Mouse (Mus musculus) midbrain, embryonic 14.5 days (tissue): ENCODE results near the gene Itk. TPM values are rescaled to one million over a fixed set of nuclear protein-coding genes. Genes with fewer than 3 reads are reported as not detected.

Experiments used
- ATAC-seq: fragments of 200-750 bp; cut with Nextera tagmentation; 2 replicates; pipeline ENCODE4 v1.8.0; 2017; ENCODE audit warnings: moderate number of reproducible peaks, moderate library complexity; ENCODE audit not compliant: low FRiP score, low TSS enrichment
- DNase-seq: peaks from one replicate; pipeline ENCODE4 v3.0.0-alpha.2; 2015
- H3K27ac ChIP-seq: fragments of 300-500 bp; sonication (generic); replicated peaks from 2 replicates; pipeline ENCODE4 v1.5.1; 2014; ENCODE audit warnings: mild to moderate bottlenecking, low read depth, low read length, moderate library complexity
- H3K27me3 ChIP-seq: fragments of 300-500 bp; sonication (generic); 2 replicates; pipeline ENCODE4 v1.6.1; 2014; ENCODE audit warnings: low read length, control low read depth, mixed read lengths; ENCODE audit not compliant: control insufficient read depth, insufficient read depth
- H3K36me3 ChIP-seq: fragments of 300-500 bp; sonication (generic); 2 replicates; pipeline ENCODE4 v1.6.1; 2014; ENCODE audit warnings: low read length, control low read depth; ENCODE audit not compliant: control insufficient read depth, insufficient read depth
- H3K4me1 ChIP-seq: fragments of 300-500 bp; sonication (generic); 2 replicates; pipeline ENCODE4 v1.6.1; 2014; ENCODE audit warnings: mild to moderate bottlenecking, antibody characterized with exemption, low read length, control low read depth; ENCODE audit not compliant: control insufficient read depth, insufficient read depth
- H3K4me2 ChIP-seq: fragments of 300-500 bp; sonication (generic); 2 replicates; pipeline ENCODE4 v1.6.1; 2014; ENCODE audit warnings: mild to moderate bottlenecking, low read length, moderate library complexity
- H3K4me3 ChIP-seq: fragments of 300-500 bp; sonication (generic); replicated peaks from 2 replicates; pipeline ENCODE4 v1.5.1; 2014; ENCODE audit warnings: low read depth, low read length
- H3K9ac ChIP-seq: fragments of 300-500 bp; sonication (generic); replicated peaks from 2 replicates; pipeline ENCODE4 v1.6.1; 2014; ENCODE audit warnings: mild to moderate bottlenecking, low read length, moderate library complexity
- H3K9me3 ChIP-seq: fragments of 300-500 bp; sonication (generic); 2 replicates; pipeline ENCODE4 v1.6.1; 2016; ENCODE audit warnings: low read length, control low read depth, mixed read lengths; ENCODE audit not compliant: control insufficient read depth
- WGBS: fragments of 180-500 bp; shearing (Covaris S2); extraction: QIAGEN DNeasy Blood & Tissue Kit; methylation state at CpG from one replicate; pipeline ENCODE4 v1.1.7; 2014; 5-methylcytosine and 5-hydroxymethylcytosine counted together
- polyA plus RNA-seq: library from polyadenylated mRNA; unstranded; fragments of >200 nt; fragmentation: Nextera tagmentation; extraction: Ambion mirVana; gene quantifications from 2 replicates; pipeline ENCODE4 v1.2.1, GENCODE M21; 2014

Gene Itk
- polyA plus RNA-seq, 1 experiment from 2014 or later: not detected

DNA sequence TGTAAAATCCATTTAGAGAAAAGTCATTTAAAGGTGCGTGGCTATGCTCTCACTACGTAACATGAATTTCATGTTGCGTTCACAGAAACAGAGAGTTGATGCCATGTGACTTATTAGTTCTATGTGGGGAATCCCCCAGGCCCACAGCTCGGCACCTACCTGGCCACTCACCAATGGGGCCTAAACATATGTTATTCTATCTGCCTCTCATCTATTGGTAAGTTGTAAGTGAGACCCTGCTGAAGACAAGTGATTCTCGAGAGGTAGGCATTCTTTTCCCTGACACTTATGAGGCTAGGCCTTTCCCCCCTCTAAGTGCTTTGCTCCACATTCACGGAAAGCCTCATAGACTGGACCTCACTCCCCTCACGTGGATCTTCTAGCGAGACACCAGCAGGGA lies 2.8 kb downstream of the Itk start:
- no peak for ATAC-seq

DNA sequence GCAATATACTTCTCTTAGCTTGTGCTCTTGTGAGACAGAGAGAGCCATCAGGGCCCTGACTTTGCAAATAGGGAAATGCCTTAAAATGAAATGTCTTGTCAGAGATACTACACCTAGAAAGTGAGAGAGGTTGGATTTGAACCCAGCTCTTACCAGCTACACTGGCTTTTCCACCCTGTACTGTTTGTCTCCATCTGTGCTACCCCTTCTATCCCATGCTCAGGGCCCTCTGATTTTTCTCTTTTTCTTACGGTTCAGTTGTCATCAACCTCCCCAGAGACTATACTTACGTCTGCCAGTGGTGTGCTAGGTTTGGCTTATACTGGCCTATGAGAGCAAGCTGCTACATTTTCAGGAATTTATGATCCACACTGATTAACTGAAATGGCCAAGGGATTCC lies 4.4 kb downstream of the Itk start:
- no peaks in the 10 kb centered on the region for H3K27me3 ChIP-seq
- no peaks in the 10 kb centered on the region for H3K9me3 ChIP-seq
- no peak overlapping the region for H3K4me3 ChIP-seq
- ATAC-seq (no peak), DNase-seq (no peak)
- H3K36me3 ChIP-seq: no peaks in the 10 kb centered on the region
- no peak overlapping the region for H3K4me2 ChIP-seq
- H3K27ac ChIP-seq: no peak overlapping the region
- no peak overlapping the region for H3K9ac ChIP-seq
- 73% methylated on average over 2 of the region's 2 CpGs for WGBS
- H3K4me1 ChIP-seq: no peaks in the 10 kb centered on the region

More for the DNA sequence above, 2.8 kb downstream of the Itk start:
- DNase-seq: no peak
- H3K27ac ChIP-seq: no peak overlapping the region
- H3K4me2 ChIP-seq: no peak overlapping the region
- no peaks in the 10 kb centered on the region for H3K27me3 ChIP-seq
- no peaks in the 10 kb centered on the region for H3K4me1 ChIP-seq
- no peak overlapping the region for H3K4me3 ChIP-seq
- no peaks in the 10 kb centered on the region for H3K9me3 ChIP-seq
- no peaks in the 10 kb centered on the region for H3K36me3 ChIP-seq
- no peak overlapping the region for H3K9ac ChIP-seq
- WGBS: 92% methylated on average over 8 of the region's 8 CpGs

GRCm38 (mm10) chr11:46382466-46382865 lies 6.8 kb downstream of the Itk start:
- ATAC-seq: no peak

DNA sequence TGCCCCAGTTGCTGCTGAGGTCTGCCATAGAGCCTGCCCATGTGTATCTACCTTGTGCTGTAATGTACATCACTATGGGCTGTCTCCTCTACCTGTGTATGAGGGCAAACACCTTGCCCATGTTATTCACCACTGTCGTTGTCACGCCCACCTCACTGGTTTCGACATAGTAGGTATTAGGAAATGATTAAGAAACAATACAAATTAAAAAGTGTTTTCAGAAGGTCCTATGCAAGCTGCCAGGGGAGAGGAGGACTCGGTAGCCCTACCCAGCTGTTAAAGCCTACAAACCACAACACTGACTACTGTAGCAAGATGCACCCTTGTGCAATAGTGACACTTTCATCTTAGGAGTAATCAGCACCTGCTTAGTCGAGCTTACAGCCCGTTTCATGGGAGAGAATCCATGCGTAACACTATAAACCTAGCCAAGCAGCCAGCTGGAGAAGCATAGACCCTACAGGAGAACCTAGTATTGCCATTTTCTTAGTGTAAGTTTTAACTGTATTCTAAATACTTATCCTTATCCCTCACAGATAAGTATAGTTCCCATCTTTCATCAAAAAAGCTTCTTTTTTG lies 9.1 kb downstream of the Itk start:
- H3K9ac ChIP-seq: no peak overlapping the region
- DNase-seq (no peak), ATAC-seq (no peak)
- 92% methylated on average over 7 of the region's 7 CpGs for WGBS
- H3K4me1 ChIP-seq: no peaks in the 10 kb centered on the region
- no peak overlapping the region for H3K27ac ChIP-seq
- H3K27me3 ChIP-seq: no peaks in the 10 kb centered on the region
- H3K4me3 ChIP-seq: no peak overlapping the region
- no peak overlapping the region for H3K4me2 ChIP-seq
- no peaks in the 10 kb centered on the region for H3K9me3 ChIP-seq
- H3K36me3 ChIP-seq: no peaks in the 10 kb centered on the region

More at GRCm38 (mm10) chr11:46382466-46382865, 6.8 kb downstream of the Itk start:
- Histone ChIP-seq H3K4me2 (no peak overlapping the region), H3K9ac (no peak overlapping the region), H3K9me3 (no peaks in the 10 kb centered on the region), H3K27me3 (no peaks in the 10 kb centered on the region), H3K36me3 (no peaks in the 10 kb centered on the region), H3K4me3 (no peak overlapping the region), H3K27ac (no peak overlapping the region), H3K4me1 (no peaks in the 10 kb centered on the region)
- WGBS: 92% methylated on average over 4 of the region's 4 CpGs
- no peak for DNase-seq

DNA sequence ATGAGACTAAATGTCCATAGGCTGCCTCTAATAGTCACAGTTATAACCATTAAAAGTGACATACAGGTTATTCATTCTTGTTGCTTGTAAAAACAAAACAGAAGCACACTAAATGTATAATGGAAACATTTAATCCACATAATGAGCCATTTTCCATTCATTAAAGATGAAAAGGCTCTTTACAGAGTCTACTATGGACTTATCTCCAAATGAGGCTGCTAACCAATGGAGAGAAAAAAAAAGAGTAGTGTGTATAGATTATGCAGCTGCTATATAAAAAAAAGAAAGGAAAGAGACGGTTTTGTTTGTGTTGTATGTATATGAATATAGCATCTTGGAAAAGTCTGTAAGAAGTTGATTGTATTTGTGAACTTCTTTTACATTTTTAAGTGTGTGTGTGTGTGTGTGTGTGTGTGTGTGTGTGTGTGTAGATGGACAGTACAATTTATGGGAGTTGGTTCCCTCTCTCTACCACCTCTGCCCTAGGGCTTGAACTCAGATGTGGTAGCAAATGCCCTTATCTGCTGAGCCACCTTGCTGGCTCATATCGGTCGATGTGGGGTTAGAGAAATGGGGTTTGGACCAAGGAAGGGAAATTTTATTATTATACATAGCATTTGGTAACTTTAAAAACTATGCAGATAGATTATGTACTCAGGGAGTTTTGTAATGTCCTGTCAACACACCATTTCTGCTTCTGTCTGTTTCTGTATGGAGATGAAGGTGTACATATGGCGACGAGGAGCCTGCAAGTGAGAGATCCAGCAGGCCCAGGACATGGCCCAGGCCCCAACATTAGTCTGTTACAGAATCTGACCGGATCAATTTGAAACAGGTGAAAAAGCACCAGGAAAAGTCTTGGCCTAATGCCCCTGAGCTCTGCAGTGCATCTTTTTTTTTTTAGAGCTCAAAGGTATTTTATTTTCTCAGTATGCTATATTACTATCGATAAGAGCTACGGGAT lies 11.2 kb downstream of the Itk start:
- DNase-seq: no peak
- 93% methylated on average over 8 of the region's 8 CpGs for WGBS
- Histone ChIP-seq H3K36me3 (no peaks in the 10 kb centered on the region), H3K27me3 (no peaks in the 10 kb centered on the region), H3K4me2 (no peak overlapping the region), H3K9me3 (no peaks in the 10 kb centered on the region), H3K9ac (no peak overlapping the region), H3K4me1 (no peaks in the 10 kb centered on the region), H3K27ac (no peak overlapping the region), H3K4me3 (no peak overlapping the region)
- no peak for ATAC-seq

- no peak for DNase-seq
Measured at GRCm38 (mm10) chr11:46377316-46377715, 12.0 kb downstream of the Itk start.

GRCm38 (mm10) chr11:46375015-46375414 lies 14.3 kb downstream of the Itk start:
- Histone ChIP-seq H3K4me2 (no peak overlapping the region), H3K9ac (no peak overlapping the region), H3K27me3 (no peaks in the 10 kb centered on the region), H3K4me1 (no peaks in the 10 kb centered on the region), H3K9me3 (no peaks in the 10 kb centered on the region), H3K27ac (no peak overlapping the region), H3K4me3 (no peak overlapping the region), H3K36me3 (no peaks in the 10 kb centered on the region)
- DNase-seq (no peak), ATAC-seq (no peak)
- 83% methylated on average over 8 of the region's 8 CpGs for WGBS

More at GRCm38 (mm10) chr11:46377316-46377715, 12.0 kb downstream of the Itk start:
- Histone ChIP-seq H3K27me3 (no peaks in the 10 kb centered on the region), H3K4me3 (no peak overlapping the region), H3K9ac (no peak overlapping the region), H3K4me2 (no peak overlapping the region), H3K36me3 (no peaks in the 10 kb centered on the region), H3K4me1 (no peaks in the 10 kb centered on the region), H3K9me3 (no peaks in the 10 kb centered on the region), H3K27ac (no peak overlapping the region)
- no peak for ATAC-seq
- WGBS: 88% methylated on average over 1 of the region's 1 CpGs

DNA sequence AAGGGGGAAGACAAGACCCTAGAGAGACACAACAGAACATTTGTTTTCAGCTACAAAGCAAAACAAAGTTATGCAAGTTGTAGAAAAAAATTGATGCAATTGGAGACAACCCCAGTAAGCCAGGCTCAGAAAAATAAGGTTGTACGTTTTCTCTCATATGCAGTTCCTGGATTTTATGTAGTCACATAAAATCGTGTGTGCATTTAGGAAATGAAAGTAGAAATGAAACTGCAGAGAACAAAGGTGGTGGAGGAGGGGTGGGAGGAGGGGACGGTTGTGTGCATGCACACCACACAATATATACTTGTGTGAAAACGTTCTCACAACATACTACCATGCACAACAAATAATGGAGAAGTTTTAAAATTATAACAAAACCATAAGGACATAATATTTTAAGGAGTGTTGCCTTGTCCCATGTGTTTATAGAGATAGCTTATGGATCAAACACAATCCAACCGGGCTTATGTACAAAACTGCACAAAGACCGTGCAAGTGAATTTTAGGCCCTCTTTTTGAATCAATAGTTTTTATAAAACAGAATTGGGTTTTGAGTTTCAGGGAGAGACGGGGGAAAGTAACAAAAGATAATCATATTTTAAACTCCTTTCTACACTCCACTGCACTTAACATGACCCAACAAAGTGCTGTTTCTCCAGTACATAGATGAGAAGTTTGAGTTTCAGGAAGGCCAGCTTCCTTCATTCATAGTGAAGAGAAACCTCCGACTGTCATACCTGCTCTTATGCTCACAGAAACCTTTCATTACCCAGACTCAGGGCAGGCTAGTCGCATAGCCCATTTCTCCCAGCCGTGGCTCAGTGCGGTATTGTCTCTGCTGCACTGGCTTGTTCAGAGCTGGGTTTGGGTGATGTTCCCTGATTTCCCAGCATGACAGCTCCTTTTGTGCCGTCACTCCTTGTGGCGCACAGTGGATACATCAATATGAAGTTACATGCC lies 16.0 kb downstream of the Itk start:
- DNase-seq (no peak), ATAC-seq (no peak)
- Histone ChIP-seq H3K27ac (no peak overlapping the region), H3K9ac (no peak overlapping the region), H3K4me2 (no peak overlapping the region), H3K4me3 (no peak overlapping the region), H3K27me3 (no peaks in the 10 kb centered on the region), H3K36me3 (no peaks in the 10 kb centered on the region), H3K9me3 (no peaks in the 10 kb centered on the region), H3K4me1 (no peaks in the 10 kb centered on the region)
- WGBS: 85% methylated on average over 13 of the region's 13 CpGs
